Mouse (Mus musculus): ENCODE data around the gene Prx. TPM values are rescaled to one million over a fixed set of nuclear protein-coding genes. Genes with fewer than 3 reads are reported as not detected.

Prx gene
- polyA plus RNA-seq, 1 experiment from 2014 or later = 0.59 TPM

GRCm38 (mm10) chr7:27475596-27475995 lies 23.5 kb upstream of the Prx start:
- no peak for ATAC-seq (ENCODE audit: insufficient number of reproducible peaks, insufficient read depth, low FRiP score, low read depth)
- Histone ChIP-seq H3K4me2 (ENCODE audit: low read length) (peak overlapping the region; percentile 59), H3K27me3 (ENCODE audit: control insufficient read depth, insufficient read depth, low read length) (no peaks in the 10 kb centered on the region), H3K9ac (ENCODE audit: low read length) (peak overlapping the region; percentile 47; the same call in 1 of the 2 replicates), H3K4me1 (ENCODE audit: control insufficient read depth in 2 of 2, insufficient read depth in 2 of 2, low read length in 2 of 2) (peaks cover 4 to 14% of the 10 kb centered on the region in 2 experiments; a peak in 3 of 4 replicates), H3K36me3 (ENCODE audit: control insufficient read depth, insufficient read depth, low read length) (peaks cover 21% of the 10 kb centered on the region), H3K9me3 (ENCODE audit: control insufficient read depth, low read length) (no peaks in the 10 kb centered on the region), H3K4me3 (ENCODE audit: control insufficient read depth in 1 of 2, insufficient read depth in 1 of 2, low read depth in 1 of 2, low read length in 2 of 2) (peak overlapping the region in 1 of 2 experiments; percentile 77; a peak in 1 of 4 replicates), H3K27ac (replicated peaks in 1 of 2; ENCODE audit: control insufficient read depth in 1 of 2, insufficient read depth in 1 of 2, low read depth in 2 of 2, low read length in 2 of 2) (peak overlapping the region in 1 of 2 experiments; percentile 56; a peak in 1 of 4 replicates)
- WGBS = 89% methylated on average over 2 of the region's 2 CpGs

GRCm38 (mm10) chr7:27476098-27476635 lies 23.0 kb upstream of the Prx start:
- H3K4me3 ChIP-seq (ENCODE audit: control insufficient read depth in 1 of 2, insufficient read depth in 1 of 2, low read depth in 1 of 2, low read length in 2 of 2) = no peak overlapping the region
- H3K27me3 ChIP-seq (ENCODE audit: control insufficient read depth, insufficient read depth, low read length) = no peaks in the 10 kb centered on the region
- peak overlapping the region; percentile 4; the same call in 1 of the 2 replicates for H3K4me2 ChIP-seq (ENCODE audit: low read length)
- no peak for ATAC-seq (ENCODE audit: insufficient number of reproducible peaks, insufficient read depth, low FRiP score, low read depth)
- no peaks in the 10 kb centered on the region for H3K9me3 ChIP-seq (ENCODE audit: control insufficient read depth, low read length)
- H3K9ac ChIP-seq (ENCODE audit: low read length) = 0 out of 2 replicates have a peak overlapping the region, but pooled peaks have one; percentile 3
- peaks cover 21% of the 10 kb centered on the region for H3K36me3 ChIP-seq (ENCODE audit: control insufficient read depth, insufficient read depth, low read length)
- peaks cover 9 to 20% of the 10 kb centered on the region in 2 experiments for H3K4me1 ChIP-seq (ENCODE audit: control insufficient read depth in 2 of 2, insufficient read depth in 2 of 2, low read length in 2 of 2)
- 81% methylated on average over 14 of the region's 14 CpGs for WGBS
- H3K27ac ChIP-seq (replicated peaks in 1 of 2; ENCODE audit: control insufficient read depth in 1 of 2, insufficient read depth in 1 of 2, low read depth in 2 of 2, low read length in 2 of 2) = peak overlapping the region in 1 of 2 experiments; percentile 56; a peak in 1 of 4 replicates

- H3K4me3 ChIP-seq (ENCODE audit: control insufficient read depth in 1 of 2, insufficient read depth in 1 of 2, low read depth in 1 of 2, low read length in 2 of 2) = no peak overlapping the region
- no peak overlapping the region for H3K4me2 ChIP-seq (ENCODE audit: low read length)
- H3K27me3 ChIP-seq (ENCODE audit: control insufficient read depth, insufficient read depth, low read length) = no peaks in the 10 kb centered on the region
- 75% methylated on average over 7 of the region's 7 CpGs for WGBS
- H3K27ac ChIP-seq (replicated peaks in 1 of 2; ENCODE audit: control insufficient read depth in 1 of 2, insufficient read depth in 1 of 2, low read depth in 2 of 2, low read length in 2 of 2) = no peak overlapping the region
- peaks cover 21% of the 10 kb centered on the region for H3K36me3 ChIP-seq (ENCODE audit: control insufficient read depth, insufficient read depth, low read length)
- peaks cover 13 to 18% of the 10 kb centered on the region in 2 experiments for H3K4me1 ChIP-seq (ENCODE audit: control insufficient read depth in 2 of 2, insufficient read depth in 2 of 2, low read length in 2 of 2)
- H3K9ac ChIP-seq (ENCODE audit: low read length) = no peak overlapping the region
- ATAC-seq (ENCODE audit: insufficient number of reproducible peaks, insufficient read depth, low FRiP score, low read depth) = no peak
- no peaks in the 10 kb centered on the region for H3K9me3 ChIP-seq (ENCODE audit: control insufficient read depth, low read length)
Measured at GRCm38 (mm10) chr7:27478561-27478960, 20.6 kb upstream of the Prx start.

GRCm38 (mm10) chr7:27479750-27480149 lies 19.4 kb upstream of the Prx start:
- Histone ChIP-seq H3K36me3 (ENCODE audit: control insufficient read depth, insufficient read depth, low read length) (peaks cover 21% of the 10 kb centered on the region), H3K9me3 (ENCODE audit: control insufficient read depth, low read length) (no peaks in the 10 kb centered on the region), H3K27me3 (ENCODE audit: control insufficient read depth, insufficient read depth, low read length) (no peaks in the 10 kb centered on the region), H3K4me1 (ENCODE audit: control insufficient read depth in 2 of 2, insufficient read depth in 2 of 2, low read length in 2 of 2) (peaks cover 13 to 18% of the 10 kb centered on the region in 2 experiments), H3K4me3 (ENCODE audit: control insufficient read depth in 1 of 2, insufficient read depth in 1 of 2, low read depth in 1 of 2, low read length in 2 of 2) (no peak overlapping the region), H3K4me2 (ENCODE audit: low read length) (no peak overlapping the region), H3K27ac (replicated peaks in 1 of 2; ENCODE audit: control insufficient read depth in 1 of 2, insufficient read depth in 1 of 2, low read depth in 2 of 2, low read length in 2 of 2) (no peak overlapping the region), H3K9ac (ENCODE audit: low read length) (no peak overlapping the region)
- WGBS = 86% methylated on average over 1 of the region's 1 CpGs
- ATAC-seq (ENCODE audit: insufficient number of reproducible peaks, insufficient read depth, low FRiP score, low read depth) = no peak

GRCm38 (mm10) chr7:27480506-27480905 lies 18.6 kb upstream of the Prx start:
- no peak for ATAC-seq (ENCODE audit: insufficient number of reproducible peaks, insufficient read depth, low FRiP score, low read depth)
- Histone ChIP-seq H3K4me1 (ENCODE audit: control insufficient read depth in 2 of 2, insufficient read depth in 2 of 2, low read length in 2 of 2) (peaks cover 12 to 15% of the 10 kb centered on the region in 2 experiments), H3K9ac (ENCODE audit: low read length) (peak overlapping the region; percentile 60; the same call in 1 of the 2 replicates), H3K4me3 (ENCODE audit: control insufficient read depth in 1 of 2, insufficient read depth in 1 of 2, low read depth in 1 of 2, low read length in 2 of 2) (no peak overlapping the region), H3K9me3 (ENCODE audit: control insufficient read depth, low read length) (no peaks in the 10 kb centered on the region), H3K27me3 (ENCODE audit: control insufficient read depth, insufficient read depth, low read length) (no peaks in the 10 kb centered on the region), H3K36me3 (ENCODE audit: control insufficient read depth, insufficient read depth, low read length) (peaks cover 21% of the 10 kb centered on the region), H3K4me2 (ENCODE audit: low read length) (peak overlapping the region; percentile 61), H3K27ac (replicated peaks in 1 of 2; ENCODE audit: control insufficient read depth in 1 of 2, insufficient read depth in 1 of 2, low read depth in 2 of 2, low read length in 2 of 2) (peak overlapping the region; percentile 67 to 86)
- WGBS = 56% methylated on average over 3 of the region's 3 CpGs

GRCm38 (mm10) chr7:27480927-27481626 lies 18.0 kb upstream of the Prx start:
- WGBS = 13% methylated on average over 11 of the region's 11 CpGs

GRCm38 (mm10) chr7:27481627-27481969 lies 17.5 kb upstream of the Prx start:
- peak; percentile 93 for ATAC-seq (ENCODE audit: insufficient number of reproducible peaks, insufficient read depth, low FRiP score, low read depth)
- WGBS = 1% methylated on average over 10 of the region's 12 CpGs
- no peaks in the 10 kb centered on the region for H3K9me3 ChIP-seq (ENCODE audit: control insufficient read depth, low read length)

More at GRCm38 (mm10) chr7:27480927-27481626, 18.0 kb upstream of the Prx start:
- peaks cover 9 to 14% of the 10 kb centered on the region in 2 experiments for H3K4me1 ChIP-seq (ENCODE audit: control insufficient read depth in 2 of 2, insufficient read depth in 2 of 2, low read length in 2 of 2)
- H3K27me3 ChIP-seq (ENCODE audit: control insufficient read depth, insufficient read depth, low read length) = no peaks in the 10 kb centered on the region
- H3K36me3 ChIP-seq (ENCODE audit: control insufficient read depth, insufficient read depth, low read length) = peaks cover 19% of the 10 kb centered on the region
- H3K9me3 ChIP-seq (ENCODE audit: control insufficient read depth, low read length) = no peaks in the 10 kb centered on the region
- peak overlapping the region; percentile 16 to 31 for H3K4me3 ChIP-seq (ENCODE audit: control insufficient read depth in 1 of 2, insufficient read depth in 1 of 2, low read depth in 1 of 2, low read length in 2 of 2)
- H3K27ac ChIP-seq (replicated peaks in 1 of 2; ENCODE audit: control insufficient read depth in 1 of 2, insufficient read depth in 1 of 2, low read depth in 2 of 2, low read length in 2 of 2) = peak overlapping the region; percentile 67 to 86
- peak overlapping the region; percentile 61 for H3K4me2 ChIP-seq (ENCODE audit: low read length)
- no peak for ATAC-seq (ENCODE audit: insufficient number of reproducible peaks, insufficient read depth, low FRiP score, low read depth)
- peak overlapping the region; percentile 60 for H3K9ac ChIP-seq (ENCODE audit: low read length)

More at GRCm38 (mm10) chr7:27481627-27481969, 17.5 kb upstream of the Prx start:
- H3K9ac ChIP-seq (ENCODE audit: low read length) = peak overlapping the region; percentile 60
- H3K4me2 ChIP-seq (ENCODE audit: low read length) = peak overlapping the region; percentile 61
- peaks cover 13% of the 10 kb centered on the region for H3K36me3 ChIP-seq (ENCODE audit: control insufficient read depth, insufficient read depth, low read length)
- peak overlapping the region; percentile 16 to 31 for H3K4me3 ChIP-seq (ENCODE audit: control insufficient read depth in 1 of 2, insufficient read depth in 1 of 2, low read depth in 1 of 2, low read length in 2 of 2)
- peaks cover 9 to 14% of the 10 kb centered on the region in 2 experiments for H3K4me1 ChIP-seq (ENCODE audit: control insufficient read depth in 2 of 2, insufficient read depth in 2 of 2, low read length in 2 of 2)
- no peaks in the 10 kb centered on the region for H3K27me3 ChIP-seq (ENCODE audit: control insufficient read depth, insufficient read depth, low read length)
- peak overlapping the region; percentile 86 to 90 for H3K27ac ChIP-seq (replicated peaks in 1 of 2; ENCODE audit: control insufficient read depth in 1 of 2, insufficient read depth in 1 of 2, low read depth in 2 of 2, low read length in 2 of 2)
